Mouse (Mus musculus): Measurements from ENCODE around the gene Pradc1. TPM values are rescaled to one million over a fixed set of nuclear protein-coding genes. Genes with fewer than 3 reads are reported as not detected.

The Pradc1 gene
- 10 to 100 TPM; 16.2 to 17.7 TPM for polyA plus RNA-seq (2017; shearing (Covaris generic))

DNA sequence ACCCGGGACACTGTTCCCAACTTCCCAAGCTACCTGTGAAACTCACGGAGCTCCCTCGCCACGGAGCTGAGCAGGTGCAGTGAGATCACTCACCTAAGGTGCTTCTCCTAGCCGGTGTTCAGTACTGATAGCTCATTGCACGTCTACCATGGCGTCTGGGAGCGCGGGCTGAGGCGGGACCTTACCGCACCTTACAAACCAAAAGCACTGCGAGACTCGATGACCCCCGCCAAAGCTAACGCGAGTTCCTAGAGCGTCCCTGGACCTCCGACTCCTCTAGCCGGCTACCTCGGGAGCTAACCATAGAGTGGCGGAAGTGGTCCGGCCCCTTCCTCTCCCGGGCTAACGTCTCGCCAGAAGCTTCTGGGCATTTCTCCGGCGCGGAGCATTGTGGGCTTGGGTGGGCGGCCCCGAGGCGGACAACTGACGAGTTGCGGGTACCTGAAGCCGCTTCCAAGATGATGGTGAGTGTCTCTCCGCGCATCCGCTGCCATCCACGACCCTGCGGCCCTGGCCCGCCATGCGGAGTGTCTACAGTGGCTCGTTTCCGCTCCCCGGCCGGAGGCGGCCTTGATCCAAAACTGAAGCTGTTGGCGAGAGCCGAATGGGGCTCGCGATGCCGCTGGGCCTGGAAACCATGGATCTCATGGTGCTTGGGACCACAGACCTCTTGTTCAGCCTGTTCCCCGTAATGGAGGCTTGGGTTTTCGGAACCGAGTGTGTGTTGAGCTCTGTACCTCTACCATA is at the start of gene Pradc1:
Pradc1 (minus strand) TSS at position 307 of the 747 bp plus-strand sequence.
- peak; percentile 63 for ATAC-seq

DNA sequence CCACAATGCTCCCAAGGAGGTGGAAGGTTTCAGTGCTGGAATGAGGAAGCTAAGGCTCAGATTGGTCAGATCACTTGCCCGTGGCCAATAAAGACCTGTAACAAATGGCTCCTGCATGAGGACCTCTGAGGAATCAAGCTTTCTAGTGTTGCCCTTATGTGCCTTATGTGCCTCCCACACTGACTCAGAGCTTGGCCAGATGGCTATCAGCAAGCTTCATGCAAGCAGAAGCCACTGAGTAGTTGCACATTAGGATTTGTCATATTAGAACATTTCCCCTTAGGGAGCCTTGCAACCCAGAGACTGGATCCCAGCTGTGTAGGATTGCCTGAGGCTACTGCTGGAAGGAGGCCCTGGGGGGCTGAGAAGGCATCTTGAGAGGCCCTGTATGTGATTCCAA is 48.6 kb upstream of the Pradc1 start:
- ATAC-seq = no peak

DNA sequence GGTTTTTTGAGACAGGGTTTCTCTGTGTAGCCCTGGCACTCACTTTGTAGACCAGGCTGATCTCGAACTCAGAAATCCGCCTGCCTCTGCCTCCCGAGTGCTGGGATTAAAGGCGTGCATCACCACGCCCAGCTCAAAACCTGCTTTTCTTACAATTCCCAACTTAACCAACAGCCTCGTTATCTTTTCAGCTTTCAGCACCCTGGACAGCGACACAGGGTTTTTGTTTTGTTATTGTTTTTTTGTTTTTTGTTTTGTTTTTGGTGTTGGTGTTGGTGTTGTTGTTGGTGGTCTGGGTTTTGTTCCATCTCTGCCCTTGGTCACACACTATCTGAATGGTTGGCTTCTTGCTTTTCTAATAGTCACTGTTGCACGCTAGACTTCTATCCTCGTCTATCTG is 46.4 kb upstream of the Pradc1 start:
- no peak for ATAC-seq

DNA sequence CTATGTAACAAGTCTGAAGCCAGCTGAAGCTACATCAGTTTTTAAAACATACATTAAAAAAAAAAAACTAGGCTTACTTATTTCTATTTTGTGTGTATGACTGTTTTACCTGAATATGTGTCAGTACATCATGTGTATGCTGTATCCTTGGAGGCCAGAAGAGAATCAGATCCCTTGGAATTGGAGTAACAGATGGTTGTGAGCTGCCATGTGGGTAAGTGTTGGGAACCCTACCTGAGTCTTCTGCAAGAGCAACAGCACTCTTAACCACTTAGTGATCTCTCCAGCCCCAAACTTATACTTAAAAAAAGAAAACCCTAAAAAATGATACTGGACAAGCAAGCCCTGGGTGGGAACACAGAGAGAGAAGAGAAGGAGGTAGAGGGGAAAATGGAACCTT is 45.2 kb upstream of the Pradc1 start:
- no peak for ATAC-seq

DNA sequence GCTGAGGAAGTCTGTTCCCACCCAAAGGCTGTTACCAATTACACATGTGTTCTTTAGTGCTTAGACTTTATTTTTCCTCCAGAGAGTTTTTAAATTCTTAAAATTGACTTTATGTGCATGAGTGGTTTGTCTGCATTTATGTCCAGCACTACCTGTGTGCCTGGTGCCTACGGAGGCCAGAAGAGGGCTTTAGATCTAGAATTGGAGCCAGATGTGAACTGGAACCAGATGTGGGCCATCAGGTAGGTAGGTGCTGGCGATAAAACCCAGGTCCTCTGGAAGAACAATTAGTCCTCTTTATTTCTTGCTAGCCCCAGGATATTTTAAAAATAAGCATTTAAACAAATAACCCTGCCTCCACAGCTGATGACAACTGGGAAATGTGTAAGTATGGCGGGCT is 39.8 kb upstream of the Pradc1 start:
- no peak for ATAC-seq

DNA sequence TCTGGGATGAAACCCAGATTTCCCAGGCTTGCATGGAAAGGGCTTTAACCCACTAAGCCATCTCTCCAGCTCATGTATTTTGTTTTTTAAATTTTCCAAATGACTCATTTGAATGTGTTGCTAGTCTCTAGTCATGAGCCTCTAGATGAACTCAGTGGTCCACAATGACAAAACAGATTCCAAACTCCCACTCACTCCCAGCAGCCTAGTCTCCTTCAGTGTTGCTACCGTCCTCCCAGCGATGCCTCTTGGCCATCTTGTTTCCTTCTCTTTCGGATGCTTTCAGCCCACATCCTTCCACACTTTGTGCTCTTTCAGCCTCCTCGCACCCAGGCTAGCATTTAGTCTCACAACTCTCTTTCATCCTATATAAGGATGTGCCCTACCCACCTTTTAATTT is 38.5 kb upstream of the Pradc1 start:
- ATAC-seq = no peak

DNA sequence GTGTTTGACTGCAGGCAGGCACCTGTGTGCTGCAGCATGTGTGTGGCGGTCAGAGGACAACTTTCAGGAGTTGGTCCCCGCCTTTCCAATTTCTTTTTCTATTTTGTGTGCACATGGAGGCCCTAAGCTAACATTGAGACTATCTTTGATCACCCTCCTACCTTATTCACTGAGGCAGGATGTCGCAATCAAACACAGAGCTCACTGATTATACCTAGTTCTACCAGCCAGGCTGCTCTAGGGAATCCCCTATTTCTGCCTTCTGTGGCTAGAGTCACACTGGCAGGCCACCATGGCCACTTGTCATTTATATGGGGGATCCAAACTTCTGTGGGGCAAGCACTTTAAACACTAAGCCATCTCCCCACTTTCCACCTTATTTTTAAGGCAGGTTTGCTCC is 37.9 kb upstream of the Pradc1 start:
- no peak for ATAC-seq

DNA sequence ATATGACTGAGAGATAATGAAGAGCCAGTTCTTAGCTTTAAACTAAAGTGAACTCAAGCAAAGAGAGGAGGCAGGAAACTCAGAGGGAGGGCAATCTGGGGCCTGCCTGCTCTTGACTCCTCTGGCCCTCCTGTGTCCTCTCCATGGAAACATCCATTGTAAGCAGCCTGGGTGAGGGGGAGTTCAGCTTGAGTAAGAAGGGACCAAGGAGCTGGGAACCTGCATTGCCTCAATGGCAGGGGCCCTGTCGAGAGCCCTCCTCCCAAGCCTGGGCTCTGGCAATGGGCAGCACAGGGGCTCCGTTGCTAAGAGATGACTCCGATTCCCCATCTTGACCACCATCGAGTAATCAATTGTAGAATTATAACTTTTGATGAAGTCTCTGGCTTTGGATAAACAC is 36.7 kb upstream of the Pradc1 start:
- no peak for ATAC-seq

DNA sequence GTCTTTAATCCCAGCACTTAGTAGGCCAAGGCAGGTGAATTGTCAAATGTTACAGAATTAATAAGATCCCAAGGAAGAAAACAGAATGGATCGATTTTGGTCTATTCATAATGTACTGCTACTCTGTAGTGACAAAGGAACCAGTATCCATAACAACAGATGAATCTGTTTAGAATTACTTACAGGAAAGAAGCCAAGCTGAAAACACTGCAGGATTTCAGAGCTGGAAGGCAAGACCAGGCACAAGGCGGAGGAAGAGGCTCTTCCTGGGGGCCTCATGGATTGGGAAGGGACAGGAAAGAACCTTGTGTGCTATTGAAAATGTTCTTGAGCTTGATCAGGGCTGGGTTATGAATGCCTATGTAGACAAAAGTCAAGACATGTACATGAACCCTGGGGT is 34.0 kb upstream of the Pradc1 start:
- no peak for ATAC-seq

DNA sequence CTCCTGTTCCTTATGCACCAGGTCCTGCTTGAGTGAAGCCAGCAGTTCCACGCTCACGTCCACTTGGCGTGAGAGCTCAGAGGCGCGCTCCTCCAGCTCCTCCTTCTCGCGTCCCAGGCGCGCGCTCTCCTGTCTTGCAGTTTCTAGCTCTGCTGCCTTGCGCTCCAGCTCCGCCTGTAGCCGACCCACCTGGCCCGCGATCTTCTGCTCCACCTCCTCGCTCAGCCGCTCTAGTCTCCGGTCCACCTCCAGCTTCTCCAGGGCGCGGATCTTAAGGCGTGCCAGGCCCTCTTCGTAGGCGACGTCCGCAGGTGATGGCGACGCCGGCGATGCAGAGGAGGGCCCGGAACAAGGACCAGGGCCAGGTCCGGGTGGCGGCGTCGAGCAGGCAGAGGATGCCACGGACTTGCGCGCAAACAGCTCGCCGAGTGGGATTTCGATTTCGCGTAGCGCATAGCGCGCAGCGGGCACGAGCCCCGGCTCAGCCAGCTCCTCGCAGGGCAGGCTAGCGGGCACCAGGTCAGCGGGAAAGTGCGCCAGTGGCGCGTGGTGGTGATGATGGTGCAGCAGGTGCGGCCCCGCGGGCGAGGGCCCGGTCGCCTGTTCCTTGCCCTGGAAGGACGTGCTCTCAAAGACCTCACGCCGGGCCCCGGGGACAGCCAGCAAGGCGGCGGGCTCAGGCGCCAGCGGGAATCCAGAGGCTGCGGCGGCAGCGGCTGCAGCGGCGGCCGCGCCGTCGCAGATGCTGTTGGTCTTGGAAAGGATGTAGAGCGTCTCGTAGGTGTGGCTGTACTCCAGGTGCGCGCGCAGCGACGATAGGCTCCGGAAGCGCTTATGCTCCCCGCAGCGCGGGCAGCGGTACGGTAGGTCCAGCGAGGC is 32.3 kb upstream of the Pradc1 start:
- no peak for ATAC-seq

DNA sequence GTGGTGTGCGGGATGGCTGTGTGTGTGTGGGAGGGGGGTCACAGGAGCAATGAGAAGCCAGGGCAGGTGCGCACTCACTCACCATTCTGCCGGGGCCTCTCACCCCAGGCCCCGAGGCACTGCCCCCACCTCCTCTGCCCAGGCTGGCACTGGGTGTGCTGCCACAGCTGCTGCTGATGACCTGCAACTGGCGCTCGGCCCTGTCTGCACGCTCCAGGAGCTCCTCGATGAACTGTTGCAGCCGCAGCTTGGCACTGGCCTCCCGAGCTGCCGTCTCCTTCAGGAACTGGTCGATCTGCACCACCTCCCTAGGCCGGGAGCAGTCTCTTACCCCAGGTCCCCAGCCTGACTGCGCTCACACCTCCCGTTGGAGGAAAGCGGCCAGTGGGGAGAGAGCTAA is 28.9 kb upstream of the Pradc1 start:
- no peak for ATAC-seq

DNA sequence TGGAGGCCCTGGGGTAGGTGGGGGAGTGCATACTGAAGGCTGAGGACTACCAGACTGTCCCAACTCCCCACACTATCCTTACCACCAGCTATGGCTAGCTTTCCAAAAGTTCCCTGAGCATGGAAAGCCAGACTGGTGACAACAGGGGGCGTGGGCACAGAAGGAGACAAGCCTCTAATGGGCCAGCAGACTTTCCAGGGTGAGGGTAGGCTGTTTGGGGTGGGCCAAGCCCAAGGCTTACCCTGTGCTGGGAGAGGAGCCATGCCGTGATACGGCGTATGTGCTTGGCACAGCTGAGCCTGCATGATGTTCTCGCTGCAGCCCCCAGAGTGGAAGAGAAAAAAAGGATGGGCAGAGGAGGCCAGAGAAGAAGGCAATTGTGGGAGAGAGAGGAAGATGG is 28.2 kb upstream of the Pradc1 start:
- ATAC-seq = no peak

DNA sequence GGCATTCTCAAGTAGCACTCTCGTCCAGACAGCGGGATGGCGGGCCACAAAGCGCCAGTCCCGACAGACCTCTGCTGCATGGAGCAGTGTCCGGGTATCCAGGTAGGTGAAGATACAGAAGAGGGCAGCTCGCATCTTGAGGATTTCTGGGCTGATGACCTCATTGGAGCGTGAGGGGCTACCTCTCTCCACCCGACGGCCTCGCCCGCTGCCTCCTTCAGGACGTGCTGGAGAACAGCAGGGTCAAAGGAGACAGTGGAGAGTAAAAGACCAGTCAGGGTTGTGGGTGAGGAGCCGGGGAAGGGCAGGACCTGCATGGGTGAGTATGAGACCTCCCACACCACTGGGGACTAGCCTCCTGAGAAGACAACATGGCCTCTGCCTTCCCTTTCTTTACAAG is 26.6 kb upstream of the Pradc1 start:
- ATAC-seq = no peak

DNA sequence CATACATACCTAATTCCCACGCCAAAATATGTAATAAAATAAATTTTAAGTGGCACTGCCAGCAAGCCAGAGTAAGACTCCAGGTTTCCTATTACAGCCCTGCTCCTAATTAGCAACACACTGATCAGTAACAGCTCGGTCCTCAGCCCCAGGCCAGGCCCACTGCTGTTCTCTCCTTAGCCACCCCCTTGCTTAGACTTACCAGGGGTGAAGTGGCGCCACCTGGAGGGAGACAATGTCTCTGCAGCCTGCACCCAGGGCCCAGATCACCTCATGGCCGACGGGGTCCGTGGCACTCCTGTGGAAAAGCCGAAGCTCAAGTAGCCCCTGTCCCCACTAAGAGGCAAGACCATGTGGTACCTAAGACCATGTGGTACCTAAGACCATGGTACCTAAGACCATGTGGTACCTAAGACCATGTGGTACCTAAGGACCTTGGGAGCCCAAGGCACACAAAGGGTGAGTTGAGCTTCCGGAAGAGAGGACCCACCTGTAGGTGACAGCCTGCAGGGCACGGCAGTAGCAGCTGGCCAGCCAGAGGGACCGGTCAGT is 25.7 kb upstream of the Pradc1 start:
- ATAC-seq = peak; percentile 39

DNA sequence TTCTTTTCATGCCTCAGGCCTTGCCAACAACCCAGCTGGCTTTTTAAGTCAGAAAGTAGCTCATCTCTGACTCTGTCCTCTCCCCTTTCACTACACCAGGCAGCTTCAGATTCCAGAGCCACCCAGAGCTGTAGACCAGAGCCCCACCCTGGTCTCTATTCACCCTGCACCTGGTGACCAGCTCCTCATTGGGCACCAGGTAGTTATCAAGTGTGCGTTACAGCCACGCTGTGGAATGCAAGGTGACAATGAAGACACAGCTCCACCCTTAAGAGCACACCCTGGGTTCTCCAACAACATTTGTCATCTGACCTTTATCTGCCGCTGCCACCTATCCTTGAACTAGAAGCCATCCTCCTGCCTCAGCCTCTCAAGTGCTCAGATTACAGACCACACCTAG is 23.8 kb upstream of the Pradc1 start:
- ATAC-seq = no peak

DNA sequence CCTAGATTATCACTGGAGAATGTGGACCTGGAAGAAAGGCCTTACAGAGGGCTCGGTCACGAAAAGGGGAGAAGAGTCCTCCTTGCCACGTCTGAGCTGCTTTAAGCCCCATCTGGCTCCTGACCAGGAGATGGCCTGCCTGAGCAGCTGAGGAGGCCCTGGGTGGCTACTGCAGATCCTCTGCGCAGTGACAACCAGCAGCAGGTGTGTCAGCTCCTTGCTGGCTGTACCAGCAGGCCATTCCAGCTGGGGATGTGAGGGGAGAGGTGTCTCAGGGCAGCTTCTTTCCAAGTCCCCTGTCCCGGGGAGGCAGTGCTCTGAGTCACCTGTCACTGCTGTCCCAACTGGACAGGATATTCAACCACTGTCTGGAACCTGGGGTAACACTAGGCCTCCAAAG is 20.8 kb upstream of the Pradc1 start:
- no peak for ATAC-seq

DNA sequence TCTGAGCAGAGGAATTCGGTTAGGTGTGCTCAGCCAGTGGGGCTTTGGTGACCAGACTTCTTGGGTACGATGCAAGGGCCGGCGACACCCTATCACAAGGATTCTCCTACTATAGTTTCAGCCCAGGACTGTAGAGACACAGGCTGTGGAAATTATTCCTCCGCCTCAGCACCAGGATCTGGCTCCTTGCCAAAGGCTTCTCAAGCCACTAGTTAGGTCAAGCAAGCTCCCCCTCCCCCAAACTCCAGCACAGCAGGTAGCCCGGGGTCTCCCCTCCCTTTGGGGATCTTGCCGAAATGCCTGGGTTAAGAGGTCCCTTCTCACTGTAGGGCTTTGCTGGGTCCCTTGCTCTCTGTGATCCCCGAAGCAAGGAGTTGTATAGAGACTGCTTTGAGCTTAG is 20.2 kb upstream of the Pradc1 start:
- ATAC-seq = no peak

DNA sequence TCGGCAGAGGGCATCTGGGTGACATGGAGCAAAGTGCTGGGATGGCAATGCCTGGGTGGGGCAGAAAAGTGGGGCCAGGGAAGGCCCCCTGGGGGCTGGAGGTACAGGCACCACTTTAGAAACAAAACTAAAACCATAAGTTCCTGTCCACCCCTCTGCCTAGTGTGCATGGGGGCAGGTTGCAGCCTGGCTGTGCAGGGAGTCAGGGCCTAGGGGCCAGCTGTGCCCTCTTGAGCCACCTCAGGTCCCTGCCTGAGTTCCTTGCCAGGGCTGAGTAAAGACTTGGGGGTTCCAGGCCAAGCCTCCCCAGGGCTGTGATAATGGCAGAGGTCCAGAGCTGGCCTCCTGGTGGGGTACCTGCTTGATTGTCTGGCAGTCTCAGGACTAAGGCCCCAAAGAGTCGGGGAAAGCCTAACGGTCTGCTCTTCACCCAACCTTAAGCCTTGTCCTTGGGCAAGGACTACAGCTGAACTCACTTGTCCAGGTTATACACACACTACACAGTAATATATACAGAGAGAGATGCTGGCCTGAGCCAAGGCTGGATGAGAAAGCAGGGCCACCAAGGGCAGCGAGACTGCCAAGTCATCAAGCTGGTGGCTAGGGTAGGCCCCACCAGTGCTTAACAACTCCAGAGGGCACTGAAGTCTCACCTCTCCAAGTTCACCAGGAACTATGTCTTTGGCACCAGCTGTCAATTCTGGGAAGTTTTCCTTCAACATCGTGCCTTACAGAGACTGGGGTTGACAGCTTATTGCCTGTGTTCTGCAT is 18.1 kb upstream of the Pradc1 start:
- no peak for ATAC-seq

DNA sequence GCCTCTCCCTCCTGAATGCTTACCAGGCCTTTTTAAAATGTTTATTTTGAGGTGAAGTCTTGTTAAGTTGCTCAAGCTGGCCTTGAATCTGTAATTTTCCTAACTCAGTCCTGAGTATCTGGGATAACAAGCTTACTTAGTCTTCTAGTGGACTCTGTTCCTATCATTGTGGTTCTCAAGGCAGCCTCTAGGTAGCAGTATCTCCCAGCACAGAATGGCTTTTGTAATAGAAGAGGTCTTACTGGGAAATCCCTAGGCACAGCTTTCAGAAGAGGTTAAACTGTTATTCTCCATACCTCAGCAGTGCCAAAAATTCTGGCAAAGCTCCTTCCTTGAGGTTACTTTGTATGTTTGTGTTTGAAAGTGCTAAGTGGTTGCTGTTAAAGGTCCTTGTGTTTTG is 13.6 kb upstream of the Pradc1 start:
- ATAC-seq = no peak

DNA sequence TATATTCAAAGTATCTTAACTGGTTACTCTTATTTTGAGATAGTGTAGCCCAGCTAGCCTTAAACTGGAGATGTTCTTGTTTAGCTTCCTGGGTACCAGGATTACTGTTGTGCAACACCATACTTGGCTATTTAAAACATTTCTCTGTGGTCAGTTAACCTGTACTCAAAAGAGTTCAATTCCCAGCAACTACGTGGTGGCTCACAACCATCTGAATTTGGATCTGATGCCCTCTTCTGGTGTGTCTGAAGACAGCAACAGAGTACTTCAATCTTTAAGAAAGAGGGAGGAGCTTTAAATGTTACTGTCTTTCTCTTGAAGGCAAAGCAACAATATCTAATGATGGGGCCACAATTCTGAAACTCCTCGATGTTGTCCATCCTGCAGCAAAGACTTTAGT is 7.9 kb upstream of the Pradc1 start:
- ATAC-seq = no peak

DNA sequence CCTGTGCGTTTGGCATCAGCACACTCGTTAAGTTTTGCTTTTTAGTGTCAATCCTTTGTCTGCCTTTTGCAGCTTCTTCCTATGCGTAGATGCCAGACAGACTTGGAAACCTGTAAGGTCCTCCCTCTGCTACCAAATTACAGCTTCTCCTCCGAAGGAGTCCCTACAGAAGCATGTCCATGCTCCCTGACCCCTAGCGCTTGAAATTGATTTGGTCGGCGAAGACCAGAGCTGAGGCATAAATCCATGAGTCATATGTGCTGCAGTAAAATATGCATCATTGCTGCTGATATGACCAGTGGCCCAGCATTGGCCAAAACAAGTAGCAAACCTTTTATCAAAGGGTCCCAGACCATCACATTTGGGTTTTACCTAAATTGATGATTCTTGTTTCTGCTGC is 1.0 kb upstream of the Pradc1 start:
- no peak for ATAC-seq

DNA sequence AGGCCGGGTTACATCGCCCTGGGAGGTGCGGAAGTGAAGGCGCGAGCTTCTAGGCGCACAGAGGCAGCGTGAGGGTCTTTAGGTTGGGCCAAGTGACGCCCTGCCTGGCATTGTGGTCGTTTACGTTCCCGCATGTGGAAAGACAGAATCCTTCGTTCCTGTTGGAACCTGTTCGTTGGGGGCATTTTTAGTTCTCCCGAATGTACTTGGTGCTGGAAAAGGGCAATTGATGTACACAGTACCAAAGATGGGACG is 568 bp upstream of the Pradc1 start:
- ATAC-seq = peak; percentile 11
